12 mouse cellular contexts compared by ENCODE assay signal in genomic region chr1:77824716-77825387, GRCm38 (mm10).
DNase-seq lines count a peak whose midpoint lies in the region; ATAC-seq and TF ChIP-seq lines count a peak whose summit lies in the region.
"Had no signal": no experiment of that assay in that cellular context is flagged by ENCODE, and none has a peak within 500 bp of the region (broad histone marks: within the 10 kb centered on the region; RNA-seq: fewer than 3 reads in every experiment).

No protein-coding gene starts in this region.

- 30% methylated on average over 5 of the region's 5 CpGs for WGBS in kidney, embryonic 14.5 days
- 34% methylated on average over 5 of the region's 5 CpGs for whole genome bisulfite sequencing in kidney, adult 2 months
- WGBS in forebrain, postnatal 0 days, result 38% methylated on average over 5 of the region's 5 CpGs
- WGBS in neural tube, embryonic 14.5 days, result 30% methylated on average over 5 of the region's 5 CpGs

- H3K27ac ChIP-seq in kidney, embryonic 14.5 days (ENCODE audit: low read depth, low read length), result no peak overlapping the region
- no peak overlapping the region for H3K27ac ChIP-seq in kidney, adult 2 months (ENCODE audit: insufficient read depth, low read depth, low read length)
- peak overlapping the region; percentile 46 for H3K27ac ChIP-seq in forebrain, postnatal 0 days (ENCODE audit: low read depth, low read length)
- H3K27ac ChIP-seq in neural tube, embryonic 14.5 days (ENCODE audit: low read depth, low read length), result peak overlapping the region; percentile 28; the same call in 1 of the 2 replicates

- no peaks in the 10 kb centered on the region for H3K27me3 ChIP-seq in kidney, embryonic 14.5 days (ENCODE audit: control insufficient read depth, insufficient read depth, low read length)
- H3K27me3 ChIP-seq in kidney, adult 2 months (replicated peaks; ENCODE audit: control insufficient read depth, insufficient read depth, low read length), result no peaks in the 10 kb centered on the region
- no peaks in the 10 kb centered on the region for H3K27me3 ChIP-seq in forebrain, postnatal 0 days (ENCODE audit: insufficient read depth, low read length)
- no peaks in the 10 kb centered on the region for H3K27me3 ChIP-seq in neural tube, embryonic 14.5 days (ENCODE audit: control insufficient read depth, insufficient read depth, low read length)

- DNase-seq in kidney, adult 2 months, result no peak
- no peak for DNase-seq in forebrain, postnatal 0 days
- DNase-seq in layer of hippocampus, postnatal 14 days (ENCODE audit: low spot score in 2 of 2), result peak; percentile 37 to 52
- no peak for DNase-seq in c-Kit-positive CD71-positive TER-119-positive erythroid progenitor cells, embryonic 14.5 days (ENCODE audit: low spot score)
- DNase-seq in thymus, postnatal 14 days, result no peak
- no peak for DNase-seq in cerebellum, adult 18-20 months
- DNase-seq: adrenal gland, postnatal 25 days; heart, adult 11 months; liver, postnatal 0 days; spleen, adult 18-20 months had no signal

- no peaks in the 10 kb centered on the region for H3K9me3 ChIP-seq in kidney, embryonic 14.5 days (ENCODE audit: control insufficient read depth, low read length)
- no peaks in the 10 kb centered on the region for H3K9me3 ChIP-seq in forebrain, postnatal 0 days (ENCODE audit: low read length)
- no peaks in the 10 kb centered on the region for H3K9me3 ChIP-seq in neural tube, embryonic 14.5 days (ENCODE audit: control insufficient read depth, low read length)

- no peak overlapping the region for H3K4me3 ChIP-seq in kidney, embryonic 14.5 days (ENCODE audit: low read length)
- H3K4me3 ChIP-seq in kidney, adult 2 months (ENCODE audit: insufficient read depth, low read depth, low read length), result no peak overlapping the region
- no peak overlapping the region for H3K4me3 ChIP-seq in forebrain, postnatal 0 days (ENCODE audit: low read depth, low read length)
- no peak overlapping the region for H3K4me3 ChIP-seq in neural tube, embryonic 14.5 days (ENCODE audit: low read depth, low read length)

- no peaks in the 10 kb centered on the region for H3K36me3 ChIP-seq in kidney, embryonic 14.5 days (ENCODE audit: control insufficient read depth, insufficient read depth, low read length)
- no peaks in the 10 kb centered on the region for H3K36me3 ChIP-seq in kidney, adult 2 months (ENCODE audit: control insufficient read depth, insufficient read depth, low read length)
- no peaks in the 10 kb centered on the region for H3K36me3 ChIP-seq in forebrain, postnatal 0 days (ENCODE audit: insufficient read depth)
- no peaks in the 10 kb centered on the region for H3K36me3 ChIP-seq in neural tube, embryonic 14.5 days (ENCODE audit: control insufficient read depth, insufficient read depth, low read length)

- H3K4me1 ChIP-seq in kidney, embryonic 14.5 days (ENCODE audit: control insufficient read depth, insufficient read depth, low read length), result peaks cover 3% of the 10 kb centered on the region; the same call in 1 of the 2 replicates
- H3K4me1 ChIP-seq in kidney, adult 2 months (ENCODE audit: control insufficient read depth, insufficient read depth, low read length), result no peaks in the 10 kb centered on the region
- peaks cover 4% of the 10 kb centered on the region; the same call in 1 of the 2 replicates for H3K4me1 ChIP-seq in forebrain, postnatal 0 days (ENCODE audit: insufficient read depth)
- peaks cover 8% of the 10 kb centered on the region; the same call in 1 of the 2 replicates for H3K4me1 ChIP-seq in neural tube, embryonic 14.5 days (ENCODE audit: control insufficient read depth, insufficient read depth, low read length)

- no peak for TF ChIP-seq CTCF in kidney, adult 2 months (conservative IDR thresholded peaks at IDR 0.05; ENCODE audit: insufficient read depth, insufficient read length, low read depth, low read length)
- no peak for TF ChIP-seq CTCF in forebrain, postnatal 0 days (IDR thresholded peaks at IDR 0.05; ENCODE audit: low read depth)

- no peak overlapping the region for H3K9ac ChIP-seq in kidney, embryonic 14.5 days (ENCODE audit: low read depth, low read length)
- no peak overlapping the region for H3K9ac ChIP-seq in forebrain, postnatal 0 days
- no peak overlapping the region for H3K9ac ChIP-seq in neural tube, embryonic 14.5 days (replicated peaks; ENCODE audit: low read depth, low read length)
- H3K9ac ChIP-seq: liver, postnatal 0 days had no signal

- TF ChIP-seq POLR2A in kidney, adult 2 months (IDR thresholded peaks at IDR 0.05; ENCODE audit: low read depth, low read length), result no peak

- peak; percentile 43; the same call in 1 of the 2 replicates for ATAC-seq in kidney, embryonic 14.5 days (ENCODE audit: low FRiP score, low TSS enrichment)
- peak; percentile 68 for ATAC-seq in forebrain, postnatal 0 days
- no peak for ATAC-seq in neural tube, embryonic 14.5 days (ENCODE audit: low read depth)
- ATAC-seq: liver, postnatal 0 days had no signal

- H3K4me2 ChIP-seq in kidney, embryonic 14.5 days (replicated peaks; ENCODE audit: low read depth, low read length), result 0 out of 2 replicates have a peak overlapping the region, but pooled peaks have one; percentile 0
- peak overlapping the region; percentile 9; the same call in 1 of the 2 replicates for H3K4me2 ChIP-seq in forebrain, postnatal 0 days (ENCODE audit: low read depth)
- H3K4me2 ChIP-seq in neural tube, embryonic 14.5 days (ENCODE audit: low read depth, low read length), result peak overlapping the region; percentile 14; the same call in 1 of the 2 replicates

Comparison
In these comparisons a context has a peak if more than half of its experiments do, and no peak if none do; other contexts are left out.
1. H3K27ac ChIP-seq: peak in forebrain, postnatal 0 days (single experiment) and neural tube, embryonic 14.5 days (single experiment); none in kidney, embryonic 14.5 days (single experiment) and kidney, adult 2 months (single experiment).
2. DNase-seq: peak in layer of hippocampus, postnatal 14 days (2 of 2); none in kidney, adult 2 months (single experiment), forebrain, postnatal 0 days (single experiment), c-Kit-positive CD71-positive TER-119-positive erythroid progenitor cells, embryonic 14.5 days (single experiment), thymus, postnatal 14 days (single experiment) and cerebellum, adult 18-20 months (0 of 2).
3. Peak in every context shown above with its lines, with median percentiles within 50 percentile points of each other: H3K4me2 ChIP-seq.